Mouse (Mus musculus) CD4-positive, CD25-positive, alpha-beta regulatory T cell (primary cell): ENCODE data around the gene Zfp169. TPM values are rescaled to one million over a fixed set of nuclear protein-coding genes. Genes with fewer than 3 reads are reported as not detected.

Experiments
- polyA plus RNA-seq: library from polyadenylated mRNA; unstranded; fragments of 100-300 nt; shearing (Covaris generic); gene quantifications from one replicate; pipeline ENCODE4 v1.2.1, GENCODE M21; 2017

Gene Zfp169
- 14.4 TPM for polyA plus RNA-seq

GRCm38 (mm10) chr13:48513003-48513929, at the start of gene Zfp169, which contains the start of gene A830005F24Rik:
TSS of gene Zfp169 (minus strand) at chr13:48513451.
TSS of gene A830005F24Rik (plus strand) at chr13:48513570.

Other genes with a start within 250 kb of the Zfp169 start
- 1.8 TPM for gene A830005F24Rik, start 119 bp upstream of the Zfp169 start, polyA plus RNA-seq
- 4.4 TPM for gene Ptpdc1, start 112.2 kb upstream of the Zfp169 start, polyA plus RNA-seq
- gene Barx1, start 149.5 kb upstream of the Zfp169 start, polyA plus RNA-seq = not detected